Mouse (Mus musculus) lung, postnatal 0 days (tissue): ENCODE data around the gene Thoc6.

ENCODE experiments used
- CTCF ChIP-seq: IDR thresholded peaks from 2 replicates; pipeline ENCODE4 v1.5.1; 2016; ENCODE audit warnings: antibody characterized with exemption, mild to moderate bottlenecking
- EP300 ChIP-seq: IDR thresholded peaks from 2 replicates; pipeline ENCODE4 v1.6.1; 2016; ENCODE audit warnings: antibody characterized with exemption, mild to moderate bottlenecking, control low read depth

- TF ChIP-seq CTCF (no peak), EP300 (no peak)
Observed at GRCm38 (mm10) chr17:23665511-23665910, 8.2 kb downstream of the Thoc6 start.
